Mouse (Mus musculus): Measurements from ENCODE around the gene 1810049J17Rik. TPM values are rescaled to one million over a fixed set of nuclear protein-coding genes. Genes with fewer than 3 reads are reported as not detected.

Gene 1810049J17Rik
- polyA plus RNA-seq (2012; fragmentation: generic; extraction: Trizol): 9.7 TPM

- peak within 1 kb of the TSS; percentile 98 for H3K4me2 ChIP-seq (ENCODE audit: low read depth)
- peaks cover 7% of the 10 kb centered on the region for H3K36me3 ChIP-seq (ENCODE audit: control insufficient read depth, insufficient read depth)
- no peaks in the 10 kb centered on the region for H3K27me3 ChIP-seq (ENCODE audit: control insufficient read depth, insufficient read depth, insufficient read length)
- peaks cover 53% of the 10 kb centered on the region for H3K79me2 ChIP-seq (ENCODE audit: control insufficient read depth, insufficient read depth)
- peak within 1 kb of the TSS; percentile 74 for H3K4me3 ChIP-seq
- peak within 1 kb of the TSS; percentile 86 for H3ac ChIP-seq (ENCODE audit: control insufficient read depth, insufficient read length)
- TF ChIP-seq POLR2A (IDR thresholded peaks at IDR 0.05; ENCODE audit: insufficient read length, low read depth) (peak; percentile 28), REST (IDR thresholded peaks at IDR 0.05; ENCODE audit: insufficient read depth, insufficient read length) (no peak)
These were observed at the start of gene 1810049J17Rik for GRCm38 (mm10) chr15:12321788-12322621. Gene 1810049J17Rik (minus strand): TSS chr15:12321899.

GRCm38 (mm10) chr15:12371183-12371582 is 49.5 kb upstream of the 1810049J17Rik start:
- no peak overlapping the region for H3K4me3 ChIP-seq
- H3ac ChIP-seq (ENCODE audit: control insufficient read depth, insufficient read length): no peak overlapping the region
- H3K79me2 ChIP-seq (ENCODE audit: control insufficient read depth, insufficient read depth): no peaks in the 10 kb centered on the region
- H3K27me3 ChIP-seq (ENCODE audit: control insufficient read depth, insufficient read depth, insufficient read length): peaks cover 8% of the 10 kb centered on the region
- H3K4me2 ChIP-seq (ENCODE audit: low read depth): no peak overlapping the region
- H3K36me3 ChIP-seq (ENCODE audit: control insufficient read depth, insufficient read depth): no peaks in the 10 kb centered on the region
- no peak for TF ChIP-seq POLR2A (IDR thresholded peaks at IDR 0.05; ENCODE audit: insufficient read length, low read depth)
- TF ChIP-seq TCF12 (IDR thresholded peaks at IDR 0.05; ENCODE audit: insufficient read depth, poor library complexity, severe bottlenecking): no peak
- TF ChIP-seq POLR2AphosphoS2 (IDR thresholded peaks at IDR 0.05; ENCODE audit: insufficient read length, low read depth): no peak
- TF ChIP-seq USF1 (IDR thresholded peaks at IDR 0.05; ENCODE audit: low read depth): no peak
- no peak for TF ChIP-seq E2F4 (IDR thresholded peaks at IDR 0.05; ENCODE audit: insufficient read depth)
- no peak for TF ChIP-seq REST (IDR thresholded peaks at IDR 0.05; ENCODE audit: insufficient read depth, insufficient read length)

- Histone ChIP-seq H3K36me3 (ENCODE audit: control insufficient read depth, insufficient read depth) (no peaks in the 10 kb centered on the region), H3ac (ENCODE audit: control insufficient read depth, insufficient read length) (no peak overlapping the region), H3K4me3 (no peak overlapping the region), H3K79me2 (ENCODE audit: control insufficient read depth, insufficient read depth) (no peaks in the 10 kb centered on the region), H3K4me2 (ENCODE audit: low read depth) (no peak overlapping the region), H3K27me3 (ENCODE audit: control insufficient read depth, insufficient read depth, insufficient read length) (peaks cover 8% of the 10 kb centered on the region)
- TF ChIP-seq POLR2A (IDR thresholded peaks at IDR 0.05; ENCODE audit: insufficient read length, low read depth) (no peak), CEBPB (IDR thresholded peaks at IDR 0.05; ENCODE audit: insufficient read depth, poor library complexity, severe bottlenecking) (no peak), MYOD1 (IDR thresholded peaks at IDR 0.05; ENCODE audit: control insufficient read depth in 1 of 3, insufficient read length in 2 of 3, low read depth in 2 of 3) (no peak), E2F4 (IDR thresholded peaks at IDR 0.05; ENCODE audit: insufficient read depth) (no peak), REST (IDR thresholded peaks at IDR 0.05; ENCODE audit: insufficient read depth, insufficient read length) (no peak), MYOG (IDR thresholded peaks at IDR 0.05; ENCODE audit: control insufficient read depth in 1 of 3, insufficient read depth in 1 of 3, insufficient read length in 2 of 3, low read depth in 2 of 3) (no peak), TCF12 (IDR thresholded peaks at IDR 0.05; ENCODE audit: insufficient read depth, poor library complexity, severe bottlenecking) (no peak), MAX (IDR thresholded peaks at IDR 0.05; ENCODE audit: low read depth) (no peak), SRF (IDR thresholded peaks at IDR 0.05; ENCODE audit: control insufficient read depth, insufficient read length, low read depth) (no peak), POLR2AphosphoS2 (IDR thresholded peaks at IDR 0.05; ENCODE audit: insufficient read length, low read depth) (no peak), USF1 (IDR thresholded peaks at IDR 0.05; ENCODE audit: low read depth) (no peak), TCF3 (IDR thresholded peaks at IDR 0.05; ENCODE audit: insufficient read length, low read depth) (no peak)
These were observed 48.4 kb upstream of the 1810049J17Rik start for GRCm38 (mm10) chr15:12370096-12370495.

- Histone ChIP-seq H3K4me2 (ENCODE audit: low read depth) (no peak overlapping the region), H3K4me3 (no peak overlapping the region), H3K36me3 (ENCODE audit: control insufficient read depth, insufficient read depth) (no peaks in the 10 kb centered on the region), H3K27me3 (ENCODE audit: control insufficient read depth, insufficient read depth, insufficient read length) (peaks cover 8% of the 10 kb centered on the region), H3K79me2 (ENCODE audit: control insufficient read depth, insufficient read depth) (no peaks in the 10 kb centered on the region), H3ac (ENCODE audit: control insufficient read depth, insufficient read length) (no peak overlapping the region)
- TF ChIP-seq MYOG (IDR thresholded peaks at IDR 0.05; ENCODE audit: control insufficient read depth in 1 of 3, insufficient read depth in 1 of 3, insufficient read length in 2 of 3, low read depth in 2 of 3) (no peak), SRF (IDR thresholded peaks at IDR 0.05; ENCODE audit: control insufficient read depth, insufficient read length, low read depth) (no peak), USF1 (IDR thresholded peaks at IDR 0.05; ENCODE audit: low read depth) (no peak), TCF12 (IDR thresholded peaks at IDR 0.05; ENCODE audit: insufficient read depth, poor library complexity, severe bottlenecking) (no peak), TCF3 (IDR thresholded peaks at IDR 0.05; ENCODE audit: insufficient read length, low read depth) (no peak), CEBPB (IDR thresholded peaks at IDR 0.05; ENCODE audit: insufficient read depth, poor library complexity, severe bottlenecking) (no peak), MAX (IDR thresholded peaks at IDR 0.05; ENCODE audit: low read depth) (no peak), E2F4 (IDR thresholded peaks at IDR 0.05; ENCODE audit: insufficient read depth) (no peak), MYOD1 (IDR thresholded peaks at IDR 0.05; ENCODE audit: control insufficient read depth in 1 of 3, insufficient read length in 2 of 3, low read depth in 2 of 3) (no peak), REST (IDR thresholded peaks at IDR 0.05; ENCODE audit: insufficient read depth, insufficient read length) (no peak), POLR2A (IDR thresholded peaks at IDR 0.05; ENCODE audit: insufficient read length, low read depth) (no peak), POLR2AphosphoS2 (IDR thresholded peaks at IDR 0.05; ENCODE audit: insufficient read length, low read depth) (no peak)
These were observed 47.2 kb upstream of the 1810049J17Rik start for GRCm38 (mm10) chr15:12368850-12369249.

GRCm38 (mm10) chr15:12368357-12368756 is 46.7 kb upstream of the 1810049J17Rik start:
- Histone ChIP-seq H3K36me3 (ENCODE audit: control insufficient read depth, insufficient read depth) (no peaks in the 10 kb centered on the region), H3ac (ENCODE audit: control insufficient read depth, insufficient read length) (no peak overlapping the region), H3K4me3 (no peak overlapping the region), H3K27me3 (ENCODE audit: control insufficient read depth, insufficient read depth, insufficient read length) (peaks cover 8% of the 10 kb centered on the region), H3K79me2 (ENCODE audit: control insufficient read depth, insufficient read depth) (no peaks in the 10 kb centered on the region), H3K4me2 (ENCODE audit: low read depth) (no peak overlapping the region)
- TF ChIP-seq TCF3 (IDR thresholded peaks at IDR 0.05; ENCODE audit: insufficient read length, low read depth): no peak
- TF ChIP-seq USF1 (IDR thresholded peaks at IDR 0.05; ENCODE audit: low read depth): no peak
- TF ChIP-seq POLR2AphosphoS2 (IDR thresholded peaks at IDR 0.05; ENCODE audit: insufficient read length, low read depth): no peak
- no peak for TF ChIP-seq E2F4 (IDR thresholded peaks at IDR 0.05; ENCODE audit: insufficient read depth)
- no peak for TF ChIP-seq CEBPB (IDR thresholded peaks at IDR 0.05; ENCODE audit: insufficient read depth, poor library complexity, severe bottlenecking)
- no peak for TF ChIP-seq MYOG (IDR thresholded peaks at IDR 0.05; ENCODE audit: control insufficient read depth in 1 of 3, insufficient read depth in 1 of 3, insufficient read length in 2 of 3, low read depth in 2 of 3)
- no peak for TF ChIP-seq TCF12 (IDR thresholded peaks at IDR 0.05; ENCODE audit: insufficient read depth, poor library complexity, severe bottlenecking)
- no peak for TF ChIP-seq REST (IDR thresholded peaks at IDR 0.05; ENCODE audit: insufficient read depth, insufficient read length)
- TF ChIP-seq MYOD1 (IDR thresholded peaks at IDR 0.05; ENCODE audit: control insufficient read depth in 1 of 3, insufficient read length in 2 of 3, low read depth in 2 of 3): no peak
- TF ChIP-seq POLR2A (IDR thresholded peaks at IDR 0.05; ENCODE audit: insufficient read length, low read depth): no peak
- no peak for TF ChIP-seq SRF (IDR thresholded peaks at IDR 0.05; ENCODE audit: control insufficient read depth, insufficient read length, low read depth)
- TF ChIP-seq MAX (IDR thresholded peaks at IDR 0.05; ENCODE audit: low read depth): no peak
